Mouse (Mus musculus): Measurements from ENCODE around the gene Rrm1.

DNA sequence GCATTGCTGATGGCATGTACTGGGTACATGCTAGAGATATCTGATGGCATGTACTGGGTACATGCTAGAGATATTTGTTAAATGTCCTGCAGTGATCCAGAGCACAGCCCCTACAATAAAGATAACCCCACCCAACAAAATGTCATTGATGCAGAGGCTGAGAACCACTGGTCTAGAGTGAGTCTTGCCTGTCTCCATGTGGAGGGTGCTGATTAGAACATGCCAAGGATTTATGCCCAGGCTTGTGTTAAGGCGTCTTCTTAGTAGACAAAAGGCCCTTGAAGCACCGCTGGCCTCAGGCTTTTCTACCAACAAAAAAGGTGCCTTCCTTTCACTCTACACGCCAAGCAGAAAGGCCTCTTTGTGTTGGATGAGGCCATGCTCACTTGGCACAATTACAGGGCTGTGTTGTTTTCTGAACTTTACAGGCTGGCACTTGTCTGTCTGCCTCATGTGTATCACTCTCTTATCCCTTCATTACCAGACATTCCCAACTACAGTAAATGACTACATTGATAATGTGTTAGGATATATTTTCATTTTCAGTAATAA, 42.2 kb upstream of the Rrm1 start:
- no peak for TF ChIP-seq CTCF (IDR thresholded peaks at IDR 0.05)
- no peak for TF ChIP-seq EP300 (IDR thresholded peaks at IDR 0.05)

All from lung, postnatal 0 days (tissue).